Mouse (Mus musculus) cerebellum, adult 9-11 months (tissue): ENCODE data around the gene Tpk1.

Experiments used
- DNase-seq: peaks from one replicate; pipeline ENCODE4 v3.0.0; 2022

Gene Tpk1

DNA sequence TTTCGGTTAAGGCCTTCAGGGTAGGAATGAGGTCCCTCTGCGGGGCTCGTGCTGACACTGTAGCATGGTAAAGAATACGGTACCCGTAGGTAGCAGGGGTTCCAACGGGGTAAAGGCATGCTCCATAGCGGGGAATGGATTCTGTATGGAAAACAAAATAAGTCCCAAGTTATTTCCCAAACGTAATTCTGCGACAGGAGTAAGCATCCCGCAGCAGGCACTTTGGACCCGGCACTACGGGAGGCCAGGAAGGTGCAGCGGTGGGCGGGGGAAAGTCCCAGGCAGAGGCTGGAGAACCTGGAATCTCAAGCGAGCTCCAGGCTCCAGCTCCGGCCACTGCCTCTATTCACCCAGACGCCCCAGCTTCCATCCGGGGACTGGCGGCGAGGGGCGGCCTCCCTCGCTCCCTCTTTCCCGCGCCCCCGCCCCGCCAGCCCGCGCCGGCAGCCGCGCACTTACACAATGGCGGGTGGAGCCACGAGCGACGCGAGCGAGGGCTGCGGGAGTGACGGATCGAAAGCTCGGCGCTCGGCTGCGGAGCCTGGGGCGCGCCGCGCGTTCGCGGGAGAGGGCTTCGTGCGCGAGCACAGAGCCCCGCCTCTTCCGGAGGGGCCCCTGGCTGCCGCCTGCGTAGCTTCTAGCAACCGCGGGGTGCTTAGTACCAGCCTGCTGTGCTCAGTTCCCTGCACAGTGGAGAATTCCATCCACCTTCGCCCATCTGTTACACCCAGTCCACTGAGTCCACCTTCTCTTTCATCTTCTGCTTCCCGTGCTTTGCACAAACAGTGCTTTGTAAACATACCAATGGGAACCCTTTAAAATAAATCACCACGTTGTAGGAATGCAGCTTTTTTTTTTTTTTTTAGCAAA lies at the start of gene Tpk1:
TSS of gene Tpk1 (minus strand) at position 602 of the 870 bp plus-strand sequence.
- DNase-seq = peak; percentile 96

DNA sequence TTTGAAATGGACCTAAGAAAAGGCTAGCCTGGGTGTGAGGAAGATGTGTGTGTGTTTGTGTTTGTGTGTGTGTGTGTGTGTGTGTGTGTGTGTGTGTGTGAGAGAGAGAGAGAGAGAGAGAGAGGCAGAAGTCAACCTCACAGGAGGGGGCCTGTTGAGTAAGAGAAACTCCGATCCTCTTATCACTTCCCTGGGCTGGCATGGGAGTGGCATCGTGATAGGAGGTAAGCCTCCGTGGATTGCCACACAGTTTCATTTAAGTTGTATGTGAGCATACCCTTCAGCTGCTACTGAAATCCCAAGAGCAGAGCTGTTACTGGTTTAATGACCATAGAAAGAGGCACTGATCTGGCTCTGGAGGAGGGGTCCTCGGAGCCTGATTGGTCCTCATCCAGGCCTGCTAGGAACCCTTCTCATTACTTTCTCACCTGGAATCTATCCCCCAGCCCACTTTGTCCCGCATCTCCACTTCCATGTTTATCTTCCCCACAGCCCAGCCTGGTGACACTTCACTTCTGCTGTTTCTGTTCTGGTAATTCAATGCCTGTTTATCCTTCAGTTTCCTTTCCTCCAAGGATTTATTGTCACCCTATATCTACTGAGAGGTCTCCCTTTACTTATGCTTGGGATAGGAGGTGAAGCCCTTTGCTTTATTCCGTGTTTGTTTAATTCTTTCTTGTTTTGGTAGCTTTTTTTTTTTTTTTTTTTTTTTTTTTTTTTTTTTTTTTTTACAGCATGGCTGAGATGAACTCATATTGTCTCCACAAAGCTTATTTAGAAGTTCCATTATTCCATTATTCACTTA lies 36.9 kb upstream of the Tpk1 start:
- DNase-seq = no peak

DNA sequence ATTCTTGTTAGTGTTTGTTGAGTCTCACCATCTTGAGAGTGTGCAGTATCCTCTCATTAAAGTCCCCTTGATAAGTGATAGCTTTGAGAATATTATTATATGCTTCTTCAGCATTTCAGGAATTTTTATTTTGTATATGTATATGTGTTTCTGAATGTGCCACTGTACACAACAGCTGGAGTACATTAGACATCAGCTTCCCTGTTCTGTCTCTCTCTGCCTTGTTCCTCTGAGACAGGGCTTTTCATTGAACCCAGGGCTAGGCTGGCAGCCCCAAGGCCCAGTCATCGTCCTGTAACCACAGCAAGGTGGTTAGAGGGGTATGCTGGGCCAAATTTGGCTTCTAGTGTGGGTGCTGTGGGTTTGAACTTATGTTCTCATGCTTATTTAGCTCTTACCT lies 25.8 kb upstream of the Tpk1 start:
- no peak for DNase-seq

DNA sequence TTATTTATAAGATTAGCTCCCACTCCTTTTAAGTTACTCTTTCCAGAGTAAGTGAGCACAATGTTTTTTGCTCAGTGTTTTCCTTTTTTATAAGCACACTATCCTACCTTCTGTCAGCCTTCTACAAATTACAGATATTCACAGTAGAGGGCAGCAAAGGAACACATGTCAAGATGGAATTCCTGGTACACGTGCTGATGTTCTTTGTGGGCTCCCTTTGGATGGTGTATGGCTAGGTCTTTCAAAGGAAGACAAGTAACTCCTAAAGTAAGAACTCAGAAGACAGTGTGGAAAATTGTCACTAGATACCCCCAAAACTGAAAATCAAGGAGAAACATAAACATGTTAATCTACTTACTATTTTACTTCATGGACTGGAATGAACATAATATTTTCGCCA lies 19.9 kb upstream of the Tpk1 start:
- DNase-seq = no peak

DNA sequence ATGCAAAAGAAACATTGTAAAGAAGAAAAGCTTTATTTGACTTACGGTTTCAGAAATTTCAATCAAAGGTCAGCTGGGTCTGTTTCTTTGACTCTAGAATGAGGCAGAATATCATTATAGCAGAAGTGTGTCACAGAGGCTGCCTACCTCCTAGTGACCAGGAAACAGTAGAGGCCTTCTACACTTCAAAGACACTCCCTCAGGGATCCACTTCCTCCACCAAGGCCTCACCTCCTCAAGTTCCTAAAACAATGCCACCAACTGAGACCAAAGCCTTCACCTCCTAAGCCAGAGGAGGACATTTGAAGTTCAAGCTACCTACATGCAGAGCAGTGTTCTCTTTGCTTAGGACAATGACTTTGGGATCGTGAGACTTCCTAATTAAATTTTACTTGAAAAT lies 16.5 kb upstream of the Tpk1 start:
- no peak for DNase-seq

DNA sequence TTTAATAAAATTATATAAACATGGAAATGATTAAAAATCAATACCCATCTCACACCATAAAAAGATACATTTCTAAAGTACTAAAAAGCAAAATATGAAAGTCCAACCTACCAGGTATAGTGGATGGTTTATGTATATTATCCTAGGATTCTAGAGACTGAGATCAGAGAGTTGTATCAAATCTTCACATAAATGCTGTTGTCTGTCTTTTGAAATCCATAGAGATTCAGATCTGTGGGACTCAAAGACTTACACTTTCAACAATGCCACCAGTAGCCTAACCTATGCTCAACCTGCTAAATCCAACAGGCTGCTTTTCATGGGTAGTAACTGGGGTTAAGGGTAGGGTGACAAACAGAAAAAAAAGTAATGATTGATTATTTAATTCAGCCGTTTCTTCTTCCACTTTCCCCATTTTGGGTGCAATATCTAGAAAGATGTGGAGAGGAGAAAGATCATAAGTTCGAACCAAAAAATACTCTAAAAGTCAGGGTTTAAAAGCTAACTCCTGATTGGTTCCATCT lies 12.7 kb upstream of the Tpk1 start:
- no peak for DNase-seq

DNA sequence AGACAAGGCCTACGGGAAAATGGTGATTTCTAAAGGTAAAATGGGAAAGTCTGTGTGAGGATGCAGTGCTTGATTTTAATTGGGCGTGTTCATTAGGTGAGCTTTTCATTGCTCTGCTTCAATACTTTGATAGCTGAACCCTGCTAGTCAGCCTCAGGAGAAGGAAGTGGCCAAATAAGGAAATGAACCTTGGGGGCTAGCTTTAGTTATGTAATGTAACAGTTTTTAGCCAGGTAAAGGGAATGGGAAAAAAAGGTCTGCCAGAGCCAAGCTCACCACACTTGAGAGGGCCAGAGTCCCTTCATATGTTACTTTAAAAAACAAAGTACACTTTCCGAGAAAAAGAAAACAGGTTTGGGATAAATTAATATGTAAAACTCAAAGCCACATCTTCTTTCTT lies 11.5 kb upstream of the Tpk1 start:
- DNase-seq = no peak

DNA sequence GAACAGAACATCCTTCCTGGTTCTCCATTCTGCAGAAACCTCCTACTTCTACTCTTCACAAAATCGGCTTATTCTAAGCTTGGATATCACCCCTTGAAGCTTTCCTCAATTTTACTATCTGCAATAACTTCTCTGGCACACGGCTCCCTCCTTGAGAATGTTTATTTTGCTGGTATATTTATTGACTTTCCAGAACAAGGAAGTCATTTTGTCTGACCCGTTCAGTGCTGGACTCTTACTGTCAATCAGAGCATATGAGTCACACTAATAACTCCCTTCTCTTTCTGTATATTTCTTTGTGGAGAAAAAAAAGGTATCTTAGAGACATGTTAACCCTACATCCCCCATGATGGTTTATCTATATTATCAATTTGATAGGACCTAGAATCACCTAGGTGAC lies 10.1 kb upstream of the Tpk1 start:
- DNase-seq = no peak

DNA sequence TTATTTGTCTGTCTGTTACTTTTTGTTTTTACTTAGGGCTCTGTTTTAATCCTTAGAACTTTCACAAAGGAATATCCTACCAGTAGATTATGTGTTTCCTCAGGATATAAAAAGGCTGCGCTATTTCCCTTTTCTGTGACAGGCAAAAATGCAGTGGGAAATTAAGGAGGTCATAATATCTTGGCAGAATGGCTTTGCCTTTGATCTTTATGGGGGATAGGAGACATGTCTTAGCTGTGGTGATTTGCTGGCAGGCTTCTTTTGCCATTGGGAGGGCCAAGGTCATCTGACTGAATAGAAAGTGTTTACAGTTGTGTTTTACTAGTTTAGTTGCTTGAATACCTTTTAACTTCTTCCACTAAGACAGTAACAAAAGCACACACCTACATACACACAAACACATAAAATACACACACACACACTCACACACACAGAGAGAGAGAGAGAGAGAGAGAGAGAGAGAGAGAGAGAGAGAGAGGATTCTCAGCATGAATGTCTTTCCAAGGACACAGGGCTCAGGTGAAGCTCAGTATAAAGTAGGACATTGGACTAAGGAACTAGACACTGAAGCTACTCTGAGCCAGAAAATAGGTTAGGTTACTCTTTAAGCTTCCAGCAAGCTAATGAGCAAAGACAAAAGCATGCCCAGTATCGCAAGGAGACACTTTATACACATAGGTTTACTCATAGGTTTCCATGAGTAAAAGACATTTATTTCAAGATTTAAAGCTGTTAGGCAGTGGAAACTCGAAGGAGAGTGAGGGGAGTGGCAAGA lies 9.1 kb upstream of the Tpk1 start:
- no peak for DNase-seq

DNA sequence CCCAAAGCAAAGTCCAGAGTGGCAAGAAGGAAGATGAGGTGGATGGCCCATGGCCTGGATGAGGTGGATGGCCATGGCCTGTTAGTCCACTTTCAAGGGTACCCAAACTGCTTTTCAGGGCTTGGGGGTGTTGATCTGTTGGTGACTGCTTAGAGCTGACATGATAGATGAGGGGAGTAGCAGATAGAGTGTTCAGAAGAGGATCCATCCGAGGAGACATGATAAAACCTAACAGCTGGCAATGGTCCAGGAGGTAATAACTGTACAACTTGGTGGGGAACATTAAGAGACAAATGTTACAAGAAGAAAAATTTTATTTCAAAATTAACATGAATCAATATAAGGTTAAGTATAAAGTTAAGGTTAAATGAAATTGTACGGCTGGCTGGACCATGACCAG lies 4.9 kb upstream of the Tpk1 start:
- no peak for DNase-seq

DNA sequence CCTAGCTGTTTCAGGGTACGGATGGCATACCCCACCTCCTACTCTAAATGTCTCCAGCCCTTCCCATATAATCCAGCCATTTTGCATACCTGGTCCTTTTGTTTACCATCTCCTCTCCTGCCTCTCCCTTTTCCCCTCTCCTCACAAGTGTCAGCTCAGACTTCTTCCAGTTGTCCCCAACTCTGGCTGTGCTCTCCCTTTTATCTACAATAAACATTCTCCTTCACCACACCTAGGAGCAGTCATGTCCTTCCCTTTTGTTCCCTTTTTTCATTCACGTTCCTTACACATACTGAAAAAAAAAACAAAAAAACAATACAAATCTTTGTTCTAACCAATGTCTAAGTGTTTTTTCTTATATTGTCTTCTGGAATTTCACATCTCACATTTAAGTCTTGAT lies 1.6 kb upstream of the Tpk1 start:
- no peak for DNase-seq

DNA sequence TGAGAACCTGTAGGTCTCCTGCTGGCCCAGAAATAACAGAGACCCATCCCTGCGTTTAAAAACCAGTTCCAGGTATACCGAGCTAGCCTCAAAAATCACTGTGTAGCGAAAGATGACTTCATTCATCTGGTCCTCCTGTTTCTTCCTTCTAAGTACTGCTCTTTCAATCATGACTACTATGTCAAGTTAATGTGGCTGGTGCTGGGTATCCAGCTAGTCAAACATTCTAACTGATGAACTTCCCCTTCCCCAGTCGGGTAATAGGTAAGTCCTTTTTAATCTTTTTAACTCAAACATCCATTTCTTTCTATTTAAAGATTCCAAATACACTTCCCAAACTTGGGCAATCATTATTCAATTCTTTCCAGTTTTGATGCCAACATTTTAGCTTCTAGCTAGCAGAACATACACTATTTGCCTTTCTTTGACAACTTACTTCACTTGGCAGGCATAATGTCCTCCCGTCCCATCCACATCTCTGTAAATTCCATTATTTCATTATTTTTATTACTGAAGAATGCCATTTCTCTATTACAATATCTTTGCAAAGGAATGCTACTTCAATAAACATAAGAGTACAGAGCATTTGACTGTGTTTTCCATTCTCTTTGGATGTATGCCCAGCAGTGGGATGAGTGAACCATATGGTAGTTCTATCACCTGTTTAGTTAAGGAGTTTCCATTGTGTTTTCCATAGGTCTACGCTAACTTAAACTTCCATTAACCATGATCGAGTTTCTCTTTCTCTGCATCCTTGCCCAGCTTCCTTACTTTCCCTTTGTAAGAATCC lies 728 bp upstream of the Tpk1 start:
- no peak for DNase-seq

DNA sequence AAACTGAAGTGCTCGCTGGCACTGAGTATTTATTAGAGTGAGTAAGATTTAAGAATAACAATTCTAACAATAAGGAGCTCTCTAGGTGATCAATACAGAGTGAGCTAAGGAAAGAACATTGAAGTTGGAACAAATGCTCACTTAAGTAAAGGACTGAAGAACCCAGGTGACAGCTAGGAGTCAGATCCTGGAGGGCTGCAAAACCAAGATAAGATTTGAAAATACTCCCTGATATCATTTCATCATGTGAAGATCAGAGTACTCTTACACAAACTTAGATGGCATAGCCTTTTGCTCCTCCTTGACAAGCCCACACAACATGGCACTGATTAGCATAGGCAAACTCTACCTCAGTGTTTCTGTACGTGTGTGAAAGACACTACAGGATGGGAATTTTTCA lies 4.3 kb downstream of the Tpk1 start:
- DNase-seq = no peak

DNA sequence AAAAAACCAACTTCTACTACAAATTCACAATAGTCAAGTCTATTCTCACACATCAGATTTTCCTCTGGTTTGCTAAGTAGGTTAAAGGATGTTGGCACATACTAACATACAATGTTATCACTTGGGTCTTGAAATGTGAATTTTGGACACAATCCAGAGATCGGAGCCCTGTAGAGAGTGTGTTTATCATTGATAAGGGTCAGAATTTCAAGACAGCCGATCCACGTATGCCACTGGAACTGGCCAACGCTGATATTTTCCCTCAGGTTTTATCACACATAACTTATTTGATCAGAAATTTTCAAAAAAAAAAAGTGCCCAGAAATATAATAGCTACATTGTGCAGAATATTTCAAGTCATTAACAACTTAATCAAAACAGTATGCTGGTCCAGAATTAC lies 7.8 kb downstream of the Tpk1 start:
- no peak for DNase-seq

DNA sequence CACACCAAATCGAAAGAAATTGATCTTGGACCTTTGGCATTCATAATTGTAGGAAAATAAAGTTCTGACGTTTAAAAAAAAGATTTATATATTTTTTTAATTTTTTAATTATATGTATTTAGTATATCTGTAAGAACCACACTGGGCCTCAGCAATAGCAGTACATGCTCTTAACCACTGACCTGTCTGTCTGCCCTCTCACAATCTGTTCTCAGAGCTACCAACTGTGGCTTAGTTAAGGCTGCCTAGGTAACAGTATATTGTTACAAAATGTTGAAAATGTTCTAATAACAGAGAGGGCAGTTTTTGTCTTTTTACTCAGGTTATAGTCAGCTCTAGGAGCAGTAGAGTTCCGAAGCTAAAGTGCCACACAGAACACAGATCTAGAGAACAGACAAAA lies 8.2 kb downstream of the Tpk1 start:
- no peak for DNase-seq

DNA sequence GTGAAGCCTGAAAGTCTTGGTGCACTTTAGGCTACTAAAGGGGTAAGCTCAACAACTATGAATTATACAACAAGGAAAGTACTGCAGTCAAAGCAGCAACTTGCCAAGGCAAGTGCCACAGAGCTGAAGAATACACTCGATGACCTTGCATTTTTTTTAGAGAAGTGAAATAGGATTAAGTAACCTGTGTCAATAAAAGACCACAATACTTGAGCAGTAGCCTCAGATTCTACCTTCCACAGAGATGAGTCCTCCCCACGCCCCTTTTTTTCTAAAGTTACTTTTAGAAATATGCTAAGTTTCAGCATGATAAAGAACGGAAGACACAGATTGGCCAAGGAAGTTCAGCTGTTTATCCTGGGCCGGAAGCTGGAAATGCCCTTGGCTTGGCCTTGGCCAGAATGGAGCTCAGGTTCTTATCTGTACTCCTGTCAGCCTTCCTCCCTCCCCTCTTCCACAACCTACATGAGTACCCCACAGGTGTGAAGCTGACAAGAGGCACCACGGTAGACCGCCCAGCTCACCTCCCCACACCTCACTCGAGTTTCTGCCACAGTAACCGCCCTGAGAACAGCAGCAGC lies 11.1 kb downstream of the Tpk1 start:
- no peak for DNase-seq

DNA sequence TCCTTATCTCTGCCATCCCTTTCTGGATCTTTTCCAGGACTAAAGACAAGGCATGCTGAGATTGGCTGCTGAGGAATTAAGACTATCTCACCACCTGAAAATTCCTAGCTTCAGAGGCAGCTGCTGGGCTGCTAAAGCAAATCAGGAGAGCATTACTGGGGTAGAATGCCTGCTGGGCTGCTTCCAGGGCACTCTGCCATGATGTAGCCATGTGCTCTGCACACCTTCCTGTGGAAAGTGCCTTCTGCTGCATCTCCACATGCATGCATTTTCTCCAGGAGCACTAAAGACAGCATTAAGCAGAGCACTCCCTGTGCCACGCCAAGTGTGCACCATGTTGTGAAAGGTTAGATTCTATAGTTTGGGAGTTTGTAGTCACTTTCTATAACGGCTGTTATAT lies 16.6 kb downstream of the Tpk1 start:
- DNase-seq = peak; percentile 89

DNA sequence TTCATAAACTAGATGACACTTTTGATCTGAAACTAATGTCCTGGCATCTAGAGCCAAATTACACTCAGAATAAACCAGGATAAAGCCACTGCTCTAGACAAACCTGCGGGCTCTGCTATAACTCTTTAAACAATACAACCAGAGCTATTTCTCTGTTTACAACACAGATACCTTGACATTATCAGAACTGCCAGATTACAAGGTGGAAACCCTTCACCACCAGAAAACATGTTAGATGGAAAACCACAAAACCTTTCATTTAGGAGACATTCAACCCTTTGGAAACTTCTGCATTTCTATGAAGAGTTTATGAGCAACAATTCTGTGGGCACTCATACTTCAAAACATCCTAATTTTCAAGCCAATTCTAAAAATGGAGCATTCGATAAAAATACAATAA lies 20.4 kb downstream of the Tpk1 start:
- no peak for DNase-seq

DNA sequence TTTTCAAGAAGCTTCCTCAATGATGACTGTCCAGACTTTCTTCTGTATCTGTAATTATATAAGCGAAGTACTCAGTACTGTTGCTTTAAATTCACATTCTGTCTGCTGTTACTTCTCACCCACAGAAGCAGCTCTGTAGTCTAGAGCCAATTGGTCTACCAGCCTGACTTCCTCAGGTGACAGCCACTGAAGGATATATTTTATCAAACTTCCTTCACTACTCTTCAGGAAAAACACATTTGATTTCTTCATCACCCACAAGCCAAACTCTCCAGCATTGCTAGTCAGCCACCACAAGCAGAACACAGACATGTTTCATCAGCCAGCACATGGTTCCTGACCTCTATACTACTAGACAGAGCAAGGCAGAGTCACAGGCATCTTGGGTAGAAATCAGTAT lies 21.0 kb downstream of the Tpk1 start:
- no peak for DNase-seq

DNA sequence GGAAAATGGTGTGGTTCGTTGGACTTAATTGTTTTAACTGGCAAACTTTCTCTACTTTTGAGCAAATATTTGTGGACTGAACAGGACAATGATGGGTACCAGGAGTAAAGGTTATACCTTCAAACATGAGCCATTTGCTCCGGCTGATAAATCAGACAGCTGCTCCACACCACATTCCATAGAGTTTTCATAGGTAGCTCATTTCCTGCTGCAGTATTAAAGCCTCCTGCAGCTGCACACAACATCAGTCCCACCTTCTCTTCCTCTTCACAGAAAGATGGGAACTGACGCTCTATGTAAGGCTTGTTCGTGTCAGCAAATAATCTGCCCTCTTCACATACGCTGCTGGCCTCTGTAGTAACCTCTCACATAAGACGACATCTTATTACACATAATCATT lies 22.4 kb downstream of the Tpk1 start:
- DNase-seq = no peak

DNA sequence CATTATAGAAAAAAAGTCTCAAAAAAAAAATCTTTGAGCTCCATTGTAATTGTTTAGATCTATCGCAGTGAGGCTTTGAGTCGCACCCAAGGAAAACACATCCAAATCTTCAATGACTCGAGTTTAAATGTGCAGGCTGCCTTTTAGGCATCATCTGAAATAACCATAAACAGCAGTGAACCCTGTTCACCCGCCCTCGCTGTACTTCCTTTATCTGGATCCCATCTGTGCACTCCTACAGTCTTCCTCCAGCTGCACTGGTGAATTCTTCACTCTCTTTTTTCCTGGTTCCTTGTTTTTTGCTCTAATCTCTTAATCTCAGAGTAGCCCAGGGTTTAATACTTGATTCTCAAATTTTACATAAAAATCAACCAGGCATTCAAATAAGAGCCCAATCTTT lies 23.7 kb downstream of the Tpk1 start:
- no peak for DNase-seq

DNA sequence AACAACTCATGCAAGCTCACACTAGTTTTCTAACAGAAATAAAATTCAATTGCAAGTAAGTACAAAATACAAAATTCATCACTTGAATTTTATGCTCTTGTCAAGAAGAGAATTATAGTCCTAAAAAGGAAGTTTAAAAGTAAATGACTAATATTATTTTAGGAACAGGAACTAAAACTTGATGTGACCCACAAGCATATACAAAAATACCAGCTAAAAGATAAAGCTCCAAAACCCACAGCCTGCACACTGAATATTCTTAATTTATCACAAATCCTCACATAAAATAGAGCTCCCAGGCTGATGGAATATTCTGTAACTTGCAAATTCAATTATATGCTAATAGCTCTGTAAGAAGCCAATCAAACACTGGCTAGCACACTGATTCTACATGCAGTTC lies 25.5 kb downstream of the Tpk1 start:
- DNase-seq = no peak
